Comparison of ENCODE assay signal across 8 mouse cellular contexts in the genomic region with DNA sequence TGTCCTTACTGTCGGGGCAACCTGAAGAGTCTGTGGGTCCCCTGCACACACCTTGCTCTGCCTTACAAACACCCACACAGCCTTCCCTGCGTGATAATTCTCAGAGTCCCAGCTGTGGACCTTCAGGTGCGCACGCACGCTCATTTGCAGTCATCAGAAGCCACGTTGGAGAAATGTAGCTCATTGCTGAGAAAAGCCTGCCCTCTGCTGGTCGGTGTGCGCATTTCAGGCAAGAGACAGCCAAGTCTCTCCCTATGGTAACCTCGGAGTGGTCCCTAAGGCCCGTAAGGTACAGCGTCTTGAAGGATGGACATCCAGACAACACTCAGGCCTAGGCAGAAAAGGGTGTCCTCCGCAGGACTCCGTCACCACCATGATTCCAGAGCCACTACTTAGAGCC. TPM values are rescaled to one million over a fixed set of nuclear protein-coding genes. Genes with fewer than 3 reads are reported as not detected.
DNase-seq lines count a peak whose midpoint lies in the region; ATAC-seq and TF ChIP-seq lines count a peak whose summit lies in the region.

No protein-coding gene starts in this region.

- H3K4me2 ChIP-seq in kidney, postnatal 0 days (ENCODE audit: low read length) = no peak overlapping the region
- H3K4me2 ChIP-seq in liver, embryonic 11.5 days = no peak overlapping the region
- peak overlapping the region; percentile 35 for H3K4me2 ChIP-seq in neural tube, embryonic 15.5 days

- H3K4me1 ChIP-seq in cerebellum, adult 2 months (ENCODE audit: control insufficient read depth, insufficient read depth, low read length) = peaks cover 6% of the 10 kb centered on the region; the same call in 1 of the 2 replicates
- H3K4me1 ChIP-seq in kidney, postnatal 0 days (replicated peaks; ENCODE audit: insufficient read depth, low read length) = no peaks in the 10 kb centered on the region
- H3K4me1 ChIP-seq in liver, embryonic 11.5 days (replicated peaks; ENCODE audit: control insufficient read depth, insufficient read depth, low read length) = no peaks in the 10 kb centered on the region
- 0 out of 2 replicates have a peak, but pooled peaks cover 2% of the 10 kb centered on the region for H3K4me1 ChIP-seq in neural tube, embryonic 15.5 days

- no peaks in the 10 kb centered on the region for H3K27me3 ChIP-seq in cerebellum, adult 2 months (ENCODE audit: control insufficient read depth, insufficient read depth, low read length)
- no peaks in the 10 kb centered on the region for H3K27me3 ChIP-seq in kidney, postnatal 0 days (ENCODE audit: insufficient read depth, low read length)
- H3K27me3 ChIP-seq in liver, embryonic 11.5 days (replicated peaks; ENCODE audit: control insufficient read depth, insufficient read depth, low read length) = no peaks in the 10 kb centered on the region
- peaks cover 11% of the 10 kb centered on the region; the same call in 1 of the 2 replicates for H3K27me3 ChIP-seq in neural tube, embryonic 15.5 days (replicated peaks)

- TF ChIP-seq POLR2A in cerebellum, adult 2 months (IDR thresholded peaks at IDR 0.05; ENCODE audit: borderline replicate concordance, insufficient read depth, low read length) = no peak

- H3K36me3 ChIP-seq in kidney, postnatal 0 days (ENCODE audit: insufficient read depth, low read length) = no peaks in the 10 kb centered on the region
- H3K36me3 ChIP-seq in liver, embryonic 11.5 days (ENCODE audit: control insufficient read depth, insufficient read depth, low read length) = no peaks in the 10 kb centered on the region
- H3K36me3 ChIP-seq in neural tube, embryonic 15.5 days = no peaks in the 10 kb centered on the region

- no peaks in the 10 kb centered on the region for H3K9me3 ChIP-seq in kidney, postnatal 0 days (replicated peaks; ENCODE audit: low read length)
- H3K9me3 ChIP-seq in liver, embryonic 11.5 days (ENCODE audit: control insufficient read depth, low read length) = no peaks in the 10 kb centered on the region
- no peaks in the 10 kb centered on the region for H3K9me3 ChIP-seq in neural tube, embryonic 15.5 days (replicated peaks)

- H3K4me3 ChIP-seq in cerebellum, adult 2 months (replicated peaks; ENCODE audit: insufficient read depth, low read depth, low read length) = peak overlapping the region; percentile 18
- no peak overlapping the region for H3K4me3 ChIP-seq in kidney, postnatal 0 days (replicated peaks; ENCODE audit: low read depth, low read length)
- H3K4me3 ChIP-seq in liver, embryonic 11.5 days (ENCODE audit: low read depth, low read length) = no peak overlapping the region
- no peak overlapping the region for H3K4me3 ChIP-seq in neural tube, embryonic 15.5 days (replicated peaks)

- WGBS in cerebellum, adult 2 months = 11% methylated on average over 13 of the region's 13 CpGs
- 26% methylated on average over 13 of the region's 13 CpGs for WGBS in kidney, postnatal 0 days
- 24% methylated on average over 13 of the region's 13 CpGs for WGBS in liver, embryonic 11.5 days
- 16% methylated on average over 13 of the region's 13 CpGs for WGBS in neural tube, embryonic 15.5 days

- no peak overlapping the region for H3K27ac ChIP-seq in cerebellum, adult 2 months (ENCODE audit: insufficient read depth, low read length)
- H3K27ac ChIP-seq in kidney, postnatal 0 days = no peak overlapping the region
- no peak overlapping the region for H3K27ac ChIP-seq in liver, embryonic 11.5 days (ENCODE audit: low read depth, low read length)
- H3K27ac ChIP-seq in neural tube, embryonic 15.5 days (replicated peaks) = no peak overlapping the region

- TF ChIP-seq CTCF in cerebellum, adult 2 months (IDR thresholded peaks at IDR 0.05; ENCODE audit: borderline replicate concordance, insufficient read depth, low read depth, low read length) = peak; percentile 95
- peak; percentile 83 for TF ChIP-seq CTCF in kidney, postnatal 0 days (IDR thresholded peaks at IDR 0.05; ENCODE audit: low read depth)

- no peak overlapping the region for H3K9ac ChIP-seq in kidney, postnatal 0 days (ENCODE audit: low read depth, low read length)
- no peak overlapping the region for H3K9ac ChIP-seq in liver, embryonic 11.5 days (ENCODE audit: low read depth, low read length)
- no peak overlapping the region for H3K9ac ChIP-seq in neural tube, embryonic 15.5 days (replicated peaks)

- ATAC-seq in frontal cortex, adult (ENCODE audit: low TSS enrichment) = peak; percentile 89
- no peak for ATAC-seq in kidney, postnatal 0 days (replicated peaks; ENCODE audit: low FRiP score, low read depth)
- ATAC-seq in liver, embryonic 11.5 days (replicated peaks; ENCODE audit: low FRiP score) = no peak
- ATAC-seq in neural tube, embryonic 15.5 days (ENCODE audit: low FRiP score) = peak; percentile 69; the same call in 1 of the 2 replicates

- DNase-seq in 3T3-L1 (ENCODE audit: low read depth, low spot score) = peak; percentile 65
- peak; percentile 44 for DNase-seq in Muller cell, postnatal 12 days (ENCODE audit: inconsistent ontology term)
- peak; percentile 84 to 91 for DNase-seq in cerebellum, adult 2 months
- peak; percentile 50 for DNase-seq in kidney, postnatal 0 days (ENCODE audit: low spot score)
- peak; percentile 61 for DNase-seq in liver, embryonic 11.5 days (ENCODE audit: low spot score)
- peak; percentile 54 for DNase-seq in thymus, postnatal 14 days

RNA-seq across cellular contexts. Expression of a gene that starts 50.9 kb away (rescaled TPM):
- not detected in 2 replicates for polyA plus RNA-seq in cerebellum, adult 2 months (2012; rRNA removed)
- not detected in 2 replicates for polyA plus RNA-seq in kidney, postnatal 0 days (2015; fragmentation: Nextera tagmentation; extraction: Ambion mirVana)
- not detected in 2 replicates for polyA plus RNA-seq in liver, embryonic 11.5 days (2014; fragmentation: Nextera tagmentation; extraction: Ambion mirVana)
- not detected in 2 replicates for polyA plus RNA-seq in neural tube, embryonic 15.5 days (2015; fragmentation: Nextera tagmentation; extraction: Ambion mirVana)

Comparison
In these comparisons a context has a peak if more than half of its experiments do, and no peak if none do; other contexts are left out.
1. ATAC-seq: peak in frontal cortex, adult (single experiment) and neural tube, embryonic 15.5 days (single experiment); none in kidney, postnatal 0 days (single experiment) and liver, embryonic 11.5 days (single experiment).
2. Peak in every context shown above with its lines, with median percentiles within 50 percentile points of each other: DNase-seq.